Mouse (Mus musculus): ENCODE data around the gene Olfr651.
"Not testable (repeated sequence)": the region's sequence is repeated elsewhere in the genome, so short reads cannot be mapped to it uniquely, and the experiment has no call there.

The Olfr651 gene

DNA sequence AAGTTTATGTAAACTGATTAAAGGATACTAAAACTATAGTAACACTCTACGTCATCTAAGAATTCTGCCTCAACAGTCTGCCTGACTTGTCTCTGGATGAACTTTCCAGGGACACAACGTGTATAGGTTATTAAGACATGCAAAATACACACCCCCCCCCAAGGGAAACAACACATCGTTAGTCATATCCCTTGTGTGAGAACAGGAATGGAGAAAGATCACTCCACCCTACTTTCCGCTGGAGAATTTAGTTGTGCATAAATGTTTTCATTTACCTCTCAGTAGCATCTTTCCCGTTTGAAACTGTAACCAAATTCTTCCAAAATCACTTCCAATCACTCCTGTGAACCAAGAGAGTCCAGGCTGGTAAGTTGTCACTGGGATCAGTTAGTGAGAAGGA lies at the start of gene Olfr651:
Olfr651 (plus strand) TSS at position 301 of the 400 bp plus-strand sequence.
- no peak for DNase-seq (ENCODE audit: low spot score in 2 of 2)

DNA sequence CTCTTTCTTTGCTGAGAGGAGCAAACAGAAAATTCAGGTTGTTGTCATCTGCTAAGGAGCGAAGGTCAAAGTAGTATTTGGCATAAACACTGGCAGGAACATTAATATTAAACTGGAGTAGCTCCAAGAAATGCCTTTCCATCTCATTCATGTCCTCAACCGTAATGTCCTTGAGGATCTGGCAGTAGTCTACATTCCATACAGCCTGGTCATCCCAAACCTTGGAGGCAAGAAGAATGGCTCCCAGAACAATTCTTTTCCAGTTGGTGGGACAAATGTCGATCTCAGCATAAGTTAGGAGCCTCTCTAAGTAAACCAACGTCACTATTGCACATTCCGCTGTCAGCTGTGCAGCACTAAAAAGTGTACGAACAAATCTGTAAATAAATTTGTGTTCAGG lies 48.7 kb upstream of the Olfr651 start:
- DNase-seq (ENCODE audit: low spot score in 2 of 2): not testable (repeated sequence)

DNA sequence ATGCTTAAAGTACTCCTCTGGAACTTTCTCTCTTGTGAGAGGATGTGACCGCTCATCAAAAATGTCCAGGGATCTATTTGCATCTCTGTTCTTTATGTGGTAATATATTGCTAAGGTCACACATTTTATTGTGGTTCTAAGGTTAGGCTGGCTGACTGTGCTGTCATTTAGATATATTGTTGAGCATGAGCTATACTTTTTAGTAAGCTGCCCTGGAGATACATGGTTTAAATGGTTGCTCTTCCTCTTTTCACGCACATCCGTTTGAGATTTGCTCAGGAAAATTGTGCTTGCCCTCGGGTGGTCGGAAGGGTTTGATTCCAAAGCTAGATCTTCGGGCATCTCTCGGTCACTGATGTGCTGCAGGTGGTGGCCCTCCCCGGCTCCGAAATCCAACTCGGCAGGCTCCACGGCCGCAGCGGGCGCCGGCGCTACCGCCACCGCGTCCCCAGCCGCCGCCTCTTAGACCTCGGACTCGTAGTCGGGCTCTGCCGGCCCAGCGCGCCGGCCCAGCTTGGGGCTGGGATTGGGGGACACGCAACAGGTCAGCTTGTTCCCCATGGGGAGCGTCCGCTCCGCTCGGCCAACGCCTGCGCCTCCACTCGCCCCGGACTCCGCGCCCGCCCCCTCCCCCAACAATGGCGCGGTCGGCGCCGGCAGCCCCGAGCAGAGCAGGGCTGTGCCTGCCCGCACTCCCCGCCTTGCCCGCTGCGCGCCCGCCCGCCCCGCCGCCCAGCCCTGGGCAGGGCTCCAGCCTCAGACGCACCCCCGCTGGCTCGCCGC lies 48.2 kb upstream of the Olfr651 start:
- DNase-seq (ENCODE audit: low spot score in 2 of 2): no peak

DNA sequence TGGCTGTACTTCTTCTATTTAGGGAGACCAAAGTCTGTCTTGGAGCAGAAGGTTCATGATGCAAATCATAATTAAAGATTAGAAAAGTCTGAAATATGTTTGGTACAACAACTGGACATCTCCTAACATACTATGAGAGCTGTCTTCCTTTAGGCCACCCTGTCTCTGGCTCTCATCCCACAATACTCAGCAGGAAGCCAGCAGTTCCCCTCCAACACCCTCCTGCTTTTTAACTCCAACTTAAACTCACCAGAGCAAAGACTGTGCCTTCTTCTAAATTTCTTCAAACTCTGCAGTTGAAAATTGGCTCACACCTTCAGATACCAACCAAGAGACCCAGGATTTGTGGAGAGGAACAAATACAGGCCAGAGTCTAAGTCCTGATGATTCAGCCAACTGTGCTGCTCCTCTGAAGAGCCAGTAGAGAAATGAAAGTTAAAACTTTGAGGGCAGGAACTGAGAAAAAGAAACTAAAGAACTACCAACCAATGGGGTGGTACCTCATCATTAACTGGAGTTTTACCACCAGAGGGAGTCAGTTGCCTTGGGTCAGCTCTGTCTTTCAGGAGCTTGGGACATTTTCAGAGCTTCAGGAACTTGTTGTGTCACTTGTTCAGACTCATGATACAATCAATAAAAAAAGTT lies 42.4 kb upstream of the Olfr651 start, which contains the start of gene Trim30d:
Trim30d (minus strand) TSS at position 429 of the 645 bp plus-strand sequence.
- DNase-seq (ENCODE audit: low spot score in 2 of 2): not testable (repeated sequence)

DNA sequence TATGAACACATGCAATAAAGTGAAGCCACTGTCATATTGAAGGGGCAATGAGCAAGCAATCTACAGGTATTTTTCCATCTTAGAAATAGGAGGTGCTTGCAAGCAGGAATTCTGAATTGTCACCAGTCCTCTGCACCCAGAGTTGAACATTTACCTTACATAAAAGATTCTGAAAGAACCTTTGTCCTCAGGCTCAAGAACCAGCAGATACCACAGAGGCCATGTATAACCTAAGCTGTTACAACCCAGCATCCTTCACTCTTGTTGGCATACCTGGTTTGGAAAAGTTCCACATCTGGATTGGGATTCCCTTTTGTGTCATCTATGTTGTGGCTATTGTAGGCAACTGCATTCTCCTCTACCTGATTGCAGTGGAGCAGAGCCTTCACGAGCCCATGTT lies 2.8 kb downstream of the Olfr651 start:
- no peak for DNase-seq (ENCODE audit: low spot score in 2 of 2)

DNA sequence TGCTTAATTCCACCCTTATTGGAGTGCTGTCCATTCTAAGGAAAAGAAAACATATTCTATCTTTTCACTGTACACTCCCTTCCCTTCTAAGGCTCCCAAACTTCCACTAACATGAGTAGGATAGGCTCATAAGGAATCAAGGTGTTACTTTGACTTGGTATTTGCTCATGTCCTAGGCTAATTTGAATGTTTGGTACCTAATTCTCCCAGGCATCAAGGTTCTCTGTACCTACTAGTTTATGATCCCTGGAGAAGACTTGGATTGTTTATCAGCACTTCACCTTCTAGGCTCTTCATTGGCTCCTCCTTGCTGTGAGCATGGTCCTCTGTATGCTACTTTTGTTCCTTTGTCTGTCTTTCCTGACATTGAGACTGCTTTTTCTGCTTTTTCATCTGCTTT lies 10.7 kb downstream of the Olfr651 start, which contains the start of gene Olfr652:
Olfr652 (plus strand) TSS at position 301 of the 400 bp plus-strand sequence.
- DNase-seq (ENCODE audit: low spot score in 2 of 2): no peak

DNA sequence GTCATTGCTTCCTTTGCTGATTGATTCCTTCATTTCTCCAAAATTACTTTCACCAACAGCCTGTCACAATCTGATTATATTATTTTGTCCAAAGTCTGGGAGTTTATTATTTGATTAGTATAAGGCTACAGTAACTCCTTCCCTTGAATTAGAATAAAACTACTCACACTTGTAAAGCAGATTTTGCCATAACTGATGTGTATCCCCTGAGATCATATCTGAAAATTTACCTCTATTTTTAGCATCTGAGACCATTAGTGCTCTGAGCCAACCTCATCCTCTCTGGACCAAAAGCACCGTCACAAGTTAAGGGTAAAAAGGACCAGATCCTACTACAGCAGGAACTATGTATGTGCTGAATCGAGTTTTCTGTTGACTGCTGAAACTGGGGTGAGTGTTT lies 27.1 kb downstream of the Olfr651 start, which contains the start of gene Olfr653:
Olfr653 (plus strand) TSS at position 301 of the 400 bp plus-strand sequence.
- DNase-seq (ENCODE audit: low spot score in 2 of 2): no peak

DNA sequence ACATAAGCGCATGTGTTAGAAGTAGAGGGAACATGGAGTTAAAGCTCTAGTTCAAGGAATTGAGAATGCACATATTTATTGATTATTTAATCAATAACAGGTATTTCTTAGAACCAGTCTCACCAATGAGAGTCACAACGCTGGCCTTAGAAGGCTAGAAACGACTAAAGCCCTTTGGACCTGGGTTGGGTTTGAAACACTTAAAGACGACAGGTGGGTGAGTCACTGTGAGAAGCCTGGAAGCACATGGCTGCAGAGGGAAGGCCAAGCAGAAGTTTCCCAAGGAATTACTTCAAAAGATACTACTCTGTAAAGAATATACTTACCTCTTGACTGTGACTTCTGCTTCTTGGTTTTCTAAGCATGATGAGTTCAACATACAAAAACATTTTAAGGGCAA lies 30.9 kb downstream of the Olfr651 start:
- no peak for DNase-seq (ENCODE audit: low spot score in 2 of 2)

DNA sequence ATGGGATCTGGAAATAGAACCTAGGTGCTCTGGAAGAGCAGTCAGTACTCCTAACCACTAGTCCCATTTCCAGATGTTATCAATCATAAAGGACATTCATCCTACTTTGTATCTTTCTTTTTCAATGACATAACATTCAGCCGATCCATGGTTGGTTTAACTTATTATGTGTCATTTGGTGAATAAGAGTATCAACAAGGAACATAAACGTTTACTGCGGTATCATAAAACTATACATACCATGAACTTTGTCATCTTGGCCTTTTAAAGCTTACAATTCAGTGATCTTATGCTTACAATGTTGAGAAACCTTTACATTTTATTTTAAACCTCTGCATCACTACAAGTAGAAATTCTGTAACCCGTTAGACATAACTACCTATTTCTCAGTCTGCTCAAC lies 31.5 kb downstream of the Olfr651 start:
- DNase-seq (ENCODE audit: low spot score in 2 of 2): no peak

DNA sequence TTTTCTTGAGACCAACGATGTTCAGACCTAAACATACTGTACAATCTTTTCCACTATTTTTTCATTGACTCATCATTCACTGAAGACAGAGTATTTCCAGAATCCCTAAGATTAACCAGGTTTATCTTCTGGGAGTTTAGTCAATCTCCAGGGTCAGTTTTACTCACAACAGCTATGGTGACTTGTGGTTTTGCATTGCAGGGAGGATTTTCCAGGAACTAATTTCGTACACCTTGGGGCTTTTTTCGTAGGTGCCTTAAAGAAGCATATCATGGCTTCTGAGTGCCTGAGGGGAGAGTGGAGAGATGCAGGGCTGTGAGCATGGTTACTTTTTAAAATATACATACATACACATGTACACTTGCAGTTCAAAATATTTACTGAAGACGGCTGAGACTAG lies 36.8 kb downstream of the Olfr651 start, which contains the start of gene Olfr654:
Olfr654 (plus strand) TSS at position 301 of the 400 bp plus-strand sequence.
- no peak for DNase-seq (ENCODE audit: low spot score in 2 of 2)

DNA sequence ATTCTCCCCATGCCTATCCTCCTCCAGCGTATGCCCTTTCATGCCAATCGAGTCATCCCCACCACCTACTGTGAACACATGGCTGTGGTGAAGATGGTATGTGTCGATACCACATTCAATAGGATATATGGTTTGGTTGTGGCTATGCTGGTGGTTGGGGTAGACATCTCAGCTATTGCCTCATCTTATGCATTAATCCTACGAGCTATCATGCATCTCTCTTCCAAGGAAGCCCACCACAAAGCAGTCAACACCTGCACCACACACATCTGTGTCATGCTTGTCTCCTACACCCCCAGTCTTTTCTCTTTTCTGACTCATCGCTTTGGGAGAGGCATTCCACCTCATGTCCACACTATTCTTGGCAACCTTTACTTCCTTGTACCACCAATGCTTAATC lies 38.3 kb downstream of the Olfr651 start:
- DNase-seq (ENCODE audit: low spot score in 2 of 2): no peak

DNA sequence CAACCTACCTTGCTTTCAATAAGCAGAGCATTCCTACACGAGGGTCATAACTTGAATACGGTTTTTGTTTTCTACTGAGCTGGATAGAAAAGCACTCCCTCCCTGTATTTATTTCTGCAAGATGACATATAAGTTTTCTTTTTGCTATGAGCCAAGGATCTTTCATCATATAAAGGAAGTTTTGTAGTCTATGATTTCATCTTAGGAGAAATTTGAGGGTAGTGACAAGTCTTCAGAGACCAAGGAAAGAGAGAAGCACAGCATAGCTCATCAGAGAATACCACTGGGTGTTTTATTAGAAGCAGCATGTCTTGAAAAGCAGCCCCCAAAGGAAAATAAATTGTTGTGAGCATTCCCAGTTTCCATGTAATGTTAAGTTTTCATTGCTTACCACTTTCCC lies 51.7 kb downstream of the Olfr651 start, which contains the start of gene Olfr655:
Olfr655 (minus strand) TSS at position 101 of the 400 bp plus-strand sequence.
- DNase-seq (ENCODE audit: low spot score in 2 of 2): no peak

DNA sequence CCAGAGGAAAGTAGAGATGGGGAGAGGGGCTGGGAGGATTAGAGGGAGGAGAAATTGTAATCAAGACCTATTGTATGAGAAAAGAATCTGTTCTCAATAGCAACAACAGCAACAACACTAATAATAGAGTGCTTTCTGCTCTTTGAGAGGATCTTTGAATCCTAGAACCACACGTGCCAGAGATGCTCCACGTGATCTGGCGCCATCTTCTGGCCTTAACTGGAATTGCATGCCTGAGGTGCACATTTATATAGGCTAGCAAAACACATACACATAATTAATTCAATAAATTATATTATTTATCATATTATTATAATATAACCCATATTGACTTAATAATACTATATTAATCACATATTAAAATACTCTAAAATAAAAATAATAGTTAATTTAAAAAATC lies 53.2 kb downstream of the Olfr651 start:
- DNase-seq (ENCODE audit: low spot score in 2 of 2): peak; percentile 14 to 54
